In genomic region chr14:57989162-57989561, GRCm38 (mm10) we compare ENCODE assay signal across 17 mouse cellular contexts.
"Had no signal": no experiment of that assay in that cellular context is flagged by ENCODE, and none has a peak within 500 bp of the region (broad histone marks: within the 10 kb centered on the region; RNA-seq: fewer than 3 reads in every experiment).

No protein-coding gene starts in this region.

- H3K4me2 ChIP-seq: lung, embryonic 15.5 days; midbrain, embryonic 11.5 days; midbrain, embryonic 13.5 days; midbrain, embryonic 15.5 days; neural tube, embryonic 12.5 days had no signal

- DNase-seq: liver, postnatal 0 days; lung, adult 2 months; lung, postnatal 14 days; lung, postnatal 36 days; right cerebral cortex, postnatal 14 days; spleen, adult 18-20 months; thymus, adult 18-20 months; thymus, postnatal 14 days; thymus, postnatal 36 days had no signal

- H3K9ac ChIP-seq: liver, postnatal 0 days; lung, embryonic 15.5 days; midbrain, embryonic 13.5 days; midbrain, embryonic 15.5 days; neural tube, embryonic 12.5 days had no signal

- H3K4me3 ChIP-seq: lung, embryonic 15.5 days; megakaryocyte, embryonic 14.5 days; midbrain, embryonic 13.5 days; midbrain, embryonic 15.5 days; neural tube, embryonic 12.5 days had no signal

- H3K36me3 ChIP-seq: midbrain, embryonic 15.5 days had no signal

- H3K27ac ChIP-seq: lung, embryonic 15.5 days; macrophage; midbrain, embryonic 13.5 days; midbrain, embryonic 15.5 days; neural tube, embryonic 12.5 days had no signal

- H3K9me3 ChIP-seq: lung, embryonic 15.5 days had no signal

- H3K27me3 ChIP-seq: lung, embryonic 15.5 days; megakaryocyte, embryonic 14.5 days; midbrain, embryonic 13.5 days; midbrain, embryonic 15.5 days; neural tube, embryonic 12.5 days had no signal

- ATAC-seq: lung, postnatal 0 days; midbrain, embryonic 13.5 days; midbrain, embryonic 15.5 days had no signal

- H3K4me1 ChIP-seq: lung, embryonic 15.5 days; midbrain, embryonic 13.5 days; midbrain, embryonic 15.5 days; neural tube, embryonic 12.5 days had no signal
